Mouse (Mus musculus): ENCODE results near the gene Pbp2. TPM values are rescaled to one million over a fixed set of nuclear protein-coding genes. Genes with fewer than 3 reads are reported as not detected.

Pbp2 gene
- polyA plus RNA-seq, 1 experiment from 2014 or later, result 3.5 TPM

DNA sequence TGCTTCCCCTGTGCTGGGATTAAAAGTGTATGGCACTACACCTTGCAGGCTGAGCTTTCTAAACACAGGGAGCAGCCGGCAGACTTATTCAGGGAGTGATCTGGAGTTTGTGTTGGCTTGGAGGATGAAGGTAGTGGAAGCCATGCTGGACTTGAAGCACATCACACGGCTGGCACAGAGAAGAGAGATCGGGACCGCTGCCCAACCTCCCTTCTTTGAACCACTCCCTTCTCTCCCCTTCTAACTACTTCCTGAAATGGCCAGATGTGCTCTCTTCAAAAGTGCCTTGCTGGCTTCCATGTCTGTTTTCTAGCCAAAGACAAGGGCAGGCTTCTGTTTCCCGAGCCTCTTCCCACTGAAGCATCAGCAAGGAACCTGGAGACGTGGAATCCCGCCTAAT is 12.6 kb downstream of the Pbp2 start:
- 71% methylated on average over 7 of the region's 7 CpGs for WGBS
- Histone ChIP-seq H3K9ac (ENCODE audit: low read length) (no peak overlapping the region), H3K4me3 (ENCODE audit: low read depth, low read length) (no peak overlapping the region), H3K4me1 (replicated peaks; ENCODE audit: control insufficient read depth, insufficient read depth) (peaks cover 4% of the 10 kb centered on the region), H3K9me3 (ENCODE audit: control insufficient read depth, low read length) (no peaks in the 10 kb centered on the region), H3K36me3 (ENCODE audit: control insufficient read depth, insufficient read depth, low read length) (no peaks in the 10 kb centered on the region), H3K4me2 (replicated peaks; ENCODE audit: low read depth) (no peak overlapping the region), H3K27ac (replicated peaks) (no peak overlapping the region), H3K27me3 (ENCODE audit: control insufficient read depth, insufficient read depth, low read length) (no peaks in the 10 kb centered on the region)
- no peak for TF ChIP-seq CTCF (IDR thresholded peaks at IDR 0.05; ENCODE audit: low read depth)
- no peak for TF ChIP-seq EP300 (optimal IDR thresholded peaks at IDR 0.05)
- no peak for DNase-seq (ENCODE audit: low spot score)
- no peak for ATAC-seq (ENCODE audit: low FRiP score, low TSS enrichment)

- TF ChIP-seq EP300 (optimal IDR thresholded peaks at IDR 0.05) (no peak), CTCF (IDR thresholded peaks at IDR 0.05; ENCODE audit: low read depth) (no peak)
- DNase-seq (ENCODE audit: low spot score), result no peak
- Histone ChIP-seq H3K9me3 (ENCODE audit: control insufficient read depth, low read length) (no peaks in the 10 kb centered on the region), H3K27me3 (ENCODE audit: control insufficient read depth, insufficient read depth, low read length) (no peaks in the 10 kb centered on the region), H3K4me2 (replicated peaks; ENCODE audit: low read depth) (peak overlapping the region; percentile 8; the same call in 1 of the 2 replicates), H3K4me1 (replicated peaks; ENCODE audit: control insufficient read depth, insufficient read depth) (peaks cover 4% of the 10 kb centered on the region), H3K9ac (ENCODE audit: low read length) (no peak overlapping the region; the same call in 1 of the 2 replicates), H3K27ac (replicated peaks) (peak overlapping the region; percentile 76), H3K36me3 (ENCODE audit: control insufficient read depth, insufficient read depth, low read length) (no peaks in the 10 kb centered on the region), H3K4me3 (ENCODE audit: low read depth, low read length) (no peak overlapping the region)
- WGBS, result 43% methylated on average over 17 of the region's 17 CpGs
- ATAC-seq (ENCODE audit: low FRiP score, low TSS enrichment), result no peak; the same call in 1 of the 2 replicates
These were observed 13.9 kb downstream of the Pbp2 start for GRCm38 (mm10) chr6:135296267-135296666.

DNA sequence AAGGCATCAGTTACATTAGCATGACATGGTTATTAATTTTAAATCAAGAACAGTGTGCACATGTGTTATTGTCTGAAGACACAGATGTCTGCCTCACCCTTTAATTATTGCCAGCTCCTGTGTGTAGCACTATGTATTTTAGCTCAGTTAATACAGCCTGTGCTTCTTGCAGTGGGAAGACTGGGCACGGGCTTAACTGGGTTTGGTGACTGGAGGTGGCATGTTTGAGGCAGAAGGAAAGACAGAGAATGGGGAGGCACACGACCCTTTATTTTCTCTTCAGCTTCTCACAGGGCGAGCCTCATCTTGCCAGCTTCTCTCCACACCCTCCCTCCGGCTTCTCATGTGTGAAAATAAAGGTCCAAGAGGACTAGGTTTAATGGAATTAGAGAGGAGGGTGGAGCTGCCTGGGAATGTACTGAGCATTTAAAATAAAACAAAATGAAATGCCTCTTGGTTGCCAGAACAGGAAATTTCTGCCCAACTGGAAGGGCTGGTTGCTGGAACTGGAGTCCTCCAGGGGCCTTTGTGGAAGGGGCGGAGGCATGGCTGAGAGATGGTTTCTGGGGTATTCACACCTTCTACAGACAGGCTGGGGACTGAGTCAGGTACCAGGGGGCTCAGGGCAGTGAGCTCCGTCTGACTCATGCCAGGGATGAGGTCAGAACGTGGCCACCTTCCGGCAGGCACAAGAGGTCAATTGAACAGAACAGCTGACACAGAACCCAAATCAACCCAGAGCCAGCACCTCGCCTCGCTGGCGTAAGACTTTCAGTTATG is 14.9 kb downstream of the Pbp2 start:
- no peaks in the 10 kb centered on the region for H3K27me3 ChIP-seq (ENCODE audit: control insufficient read depth, insufficient read depth, low read length)
- H3K27ac ChIP-seq (replicated peaks), result peak overlapping the region; percentile 76
- peaks cover 4% of the 10 kb centered on the region for H3K4me1 ChIP-seq (replicated peaks; ENCODE audit: control insufficient read depth, insufficient read depth)
- no peak overlapping the region for H3K4me2 ChIP-seq (replicated peaks; ENCODE audit: low read depth)
- no peaks in the 10 kb centered on the region for H3K9me3 ChIP-seq (ENCODE audit: control insufficient read depth, low read length)
- H3K36me3 ChIP-seq (ENCODE audit: control insufficient read depth, insufficient read depth, low read length), result no peaks in the 10 kb centered on the region
- H3K9ac ChIP-seq (ENCODE audit: low read length), result no peak overlapping the region
- no peak overlapping the region for H3K4me3 ChIP-seq (ENCODE audit: low read depth, low read length)
- ATAC-seq (ENCODE audit: low FRiP score, low TSS enrichment) (peak; percentile 36; the same call in 1 of the 2 replicates), DNase-seq (ENCODE audit: low spot score) (peak; percentile 30)
- WGBS, result 51% methylated on average over 11 of the region's 11 CpGs
- TF ChIP-seq EP300 (optimal IDR thresholded peaks at IDR 0.05), result peak; percentile 94
- no peak for TF ChIP-seq CTCF (IDR thresholded peaks at IDR 0.05; ENCODE audit: low read depth)

DNA sequence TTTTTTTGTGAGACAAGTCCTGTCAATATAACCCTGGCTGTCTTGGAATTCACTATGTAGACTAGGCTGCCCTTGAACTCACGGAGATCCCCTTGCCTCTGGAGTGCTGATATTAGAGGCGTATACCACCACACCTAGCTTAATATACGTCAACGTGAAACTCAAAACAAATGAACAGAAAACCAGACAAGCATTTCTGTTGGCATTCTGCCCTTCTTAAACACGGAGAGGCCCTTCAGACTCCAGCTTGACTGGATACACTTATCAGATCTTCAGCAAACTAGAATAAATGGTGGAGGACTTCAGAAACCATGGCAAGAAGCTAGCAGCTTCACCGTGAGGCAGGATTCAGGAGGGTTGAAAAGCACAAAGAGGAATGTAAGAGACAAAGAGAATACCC is 16.1 kb downstream of the Pbp2 start:
- Histone ChIP-seq H3K4me3 (ENCODE audit: low read depth, low read length) (no peak overlapping the region), H3K9ac (ENCODE audit: low read length) (no peak overlapping the region), H3K36me3 (ENCODE audit: control insufficient read depth, insufficient read depth, low read length) (no peaks in the 10 kb centered on the region), H3K27me3 (ENCODE audit: control insufficient read depth, insufficient read depth, low read length) (no peaks in the 10 kb centered on the region), H3K4me2 (replicated peaks; ENCODE audit: low read depth) (no peak overlapping the region), H3K4me1 (replicated peaks; ENCODE audit: control insufficient read depth, insufficient read depth) (peaks cover 4% of the 10 kb centered on the region), H3K9me3 (ENCODE audit: control insufficient read depth, low read length) (no peaks in the 10 kb centered on the region), H3K27ac (replicated peaks) (peak overlapping the region; percentile 63)
- no peak for TF ChIP-seq EP300 (optimal IDR thresholded peaks at IDR 0.05)
- no peak for TF ChIP-seq CTCF (IDR thresholded peaks at IDR 0.05; ENCODE audit: low read depth)
- 39% methylated on average over 6 of the region's 6 CpGs for WGBS
- no peak for ATAC-seq (ENCODE audit: low FRiP score, low TSS enrichment)
- no peak for DNase-seq (ENCODE audit: low spot score)

DNA sequence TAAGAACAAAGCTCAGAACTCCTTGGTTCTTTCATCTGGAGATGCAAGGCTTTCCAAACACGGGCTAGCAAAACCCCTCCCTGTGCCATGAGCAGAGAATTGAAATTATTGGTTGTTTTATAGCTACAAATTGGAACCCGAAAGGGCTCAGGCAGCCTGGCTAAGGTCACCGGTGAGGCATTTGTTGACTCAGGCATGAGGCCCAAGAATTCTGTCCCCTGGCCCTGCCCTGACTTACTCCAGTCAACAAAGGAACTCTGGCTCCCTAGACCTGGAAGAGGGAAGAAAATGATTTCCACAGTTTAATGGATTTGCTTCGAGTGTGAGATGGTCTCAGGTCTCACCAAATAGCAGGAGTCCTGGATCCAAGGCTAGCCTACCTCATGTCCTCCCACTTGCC is 17.8 kb downstream of the Pbp2 start:
- Histone ChIP-seq H3K27me3 (ENCODE audit: control insufficient read depth, insufficient read depth, low read length) (no peaks in the 10 kb centered on the region), H3K4me3 (ENCODE audit: low read depth, low read length) (no peak overlapping the region), H3K27ac (replicated peaks) (no peak overlapping the region), H3K4me1 (replicated peaks; ENCODE audit: control insufficient read depth, insufficient read depth) (peaks cover 4% of the 10 kb centered on the region), H3K36me3 (ENCODE audit: control insufficient read depth, insufficient read depth, low read length) (no peaks in the 10 kb centered on the region), H3K9me3 (ENCODE audit: control insufficient read depth, low read length) (no peaks in the 10 kb centered on the region), H3K9ac (ENCODE audit: low read length) (no peak overlapping the region), H3K4me2 (replicated peaks; ENCODE audit: low read depth) (no peak overlapping the region)
- ATAC-seq (ENCODE audit: low FRiP score, low TSS enrichment) (peak; percentile 77), DNase-seq (ENCODE audit: low spot score) (peak; percentile 75)
- WGBS, result 36% methylated on average over 4 of the region's 4 CpGs
- TF ChIP-seq EP300 (optimal IDR thresholded peaks at IDR 0.05), result no peak

- H3K36me3 ChIP-seq (ENCODE audit: control insufficient read depth, insufficient read depth, low read length), result no peaks in the 10 kb centered on the region
- H3K9ac ChIP-seq (ENCODE audit: low read length), result no peak overlapping the region
- no peak overlapping the region for H3K4me2 ChIP-seq (replicated peaks; ENCODE audit: low read depth)
- no peaks in the 10 kb centered on the region for H3K9me3 ChIP-seq (ENCODE audit: control insufficient read depth, low read length)
- H3K27me3 ChIP-seq (ENCODE audit: control insufficient read depth, insufficient read depth, low read length), result no peaks in the 10 kb centered on the region
- no peaks in the 10 kb centered on the region for H3K4me1 ChIP-seq (replicated peaks; ENCODE audit: control insufficient read depth, insufficient read depth)
- TF ChIP-seq EP300 (optimal IDR thresholded peaks at IDR 0.05) (no peak), CTCF (IDR thresholded peaks at IDR 0.05; ENCODE audit: low read depth) (no peak)
- no peak for DNase-seq (ENCODE audit: low spot score)
- no peak for ATAC-seq (ENCODE audit: low FRiP score, low TSS enrichment)
- no peak overlapping the region for H3K27ac ChIP-seq (replicated peaks)
- no peak overlapping the region for H3K4me3 ChIP-seq (ENCODE audit: low read depth, low read length)
- 40% methylated on average over 10 of the region's 10 CpGs for WGBS
These were observed 30.3 kb downstream of the Pbp2 start for GRCm38 (mm10) chr6:135279856-135280255.
